Mouse (Mus musculus) small intestine, adult 2 months (tissue): Measurements from ENCODE around the gene Gm9918.

Experiments
- CTCF ChIP-seq: fragments of 200-500 bp; IDR thresholded peaks from 2 replicates; pipeline ENCODE4 v1.5.1; 2012; ENCODE audit warnings: low read depth, mild to moderate bottlenecking, control low read depth, inconsistent platforms, low read length, moderate library complexity, mixed read lengths; ENCODE audit not compliant: insufficient replicate concordance, insufficient read length; ENCODE audit errors: extremely low read depth
- POLR2A ChIP-seq: fragments of 200-500 bp; IDR thresholded peaks from 2 replicates; pipeline ENCODE4 v1.6.1; 2012; ENCODE audit warnings: low read depth, mild to moderate bottlenecking, control low read depth, inconsistent platforms, low read length, moderate library complexity

DNA sequence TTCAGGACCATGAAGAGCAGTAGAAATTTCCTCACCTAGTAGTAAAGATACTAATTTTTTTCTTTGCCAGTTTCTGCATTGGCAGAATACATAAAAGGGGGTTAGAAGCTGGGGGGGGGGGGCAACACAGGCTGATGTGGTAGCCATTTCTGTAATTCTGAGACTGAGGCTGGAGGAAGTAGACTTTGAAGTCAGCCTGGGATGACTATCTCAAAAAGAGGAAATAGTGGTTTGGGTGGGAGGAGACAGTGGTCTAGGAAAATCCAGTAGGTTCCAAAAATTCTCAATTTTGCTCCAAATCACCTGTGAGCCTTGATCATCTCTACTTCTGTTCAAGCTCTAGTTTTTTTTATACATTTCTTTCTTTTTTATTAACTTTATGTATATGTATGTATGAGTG, 41.1 kb downstream of the Gm9918 start:
- TF ChIP-seq CTCF: no peak
- TF ChIP-seq POLR2A: no peak
